Mouse (Mus musculus): Measurements from ENCODE around the gene Olfr1389.

DNA sequence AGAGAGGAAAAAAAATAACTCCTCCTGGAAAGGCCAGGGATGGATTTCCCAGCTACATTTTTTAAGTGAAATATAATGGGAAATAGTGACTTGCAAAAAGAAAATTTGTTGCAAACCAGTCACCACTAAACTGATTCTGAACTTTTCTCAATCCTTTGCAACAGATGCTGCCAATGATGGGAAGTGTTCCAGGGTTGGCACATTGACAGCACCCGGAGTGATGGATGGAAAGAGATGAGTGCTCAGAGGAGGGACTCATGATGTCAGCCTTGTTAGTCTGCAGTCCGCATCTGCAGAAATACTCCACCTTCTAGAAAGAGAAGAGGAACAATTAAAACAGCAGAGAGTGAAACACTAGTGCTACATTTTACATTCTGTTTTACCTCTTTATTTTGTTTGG, 6.8 kb downstream of the Olfr1389 start:
- TF ChIP-seq POLR2A (IDR thresholded peaks at IDR 0.05; ENCODE audit: borderline replicate concordance, control insufficient read depth, low read depth, low read length), result no peak
- no peak for TF ChIP-seq CTCF (IDR thresholded peaks at IDR 0.05; ENCODE audit: control insufficient read depth, insufficient read depth, low read length)
